Mouse (Mus musculus): ENCODE measurements around the gene Rgs9.
"Not testable (repeated sequence)": the region's sequence is repeated elsewhere in the genome, so short reads cannot be mapped to it uniquely, and the experiment has no call there.

The Rgs9 gene

GRCm38 (mm10) chr11:109297710-109298375 is at the start of gene Rgs9:
Gene Rgs9 (minus strand): TSS chr11:109298129.
- DNase-seq (ENCODE audit: low spot score): peak; percentile 91

- DNase-seq (ENCODE audit: low spot score): peak; percentile 81
These were observed 49.5 kb upstream of the Rgs9 start for GRCm38 (mm10) chr11:109347242-109347959.

GRCm38 (mm10) chr11:109343991-109344599 is 46.2 kb upstream of the Rgs9 start:
- DNase-seq (ENCODE audit: low spot score): no peak

- no peak for DNase-seq (ENCODE audit: low spot score)
These were observed 45.6 kb upstream of the Rgs9 start for GRCm38 (mm10) chr11:109343558-109343957.

- DNase-seq (ENCODE audit: low spot score): not testable (repeated sequence)
These were observed 44.7 kb upstream of the Rgs9 start for GRCm38 (mm10) chr11:109342666-109343065.

GRCm38 (mm10) chr11:109340541-109340940 is 42.6 kb upstream of the Rgs9 start:
- DNase-seq (ENCODE audit: low spot score): no peak

GRCm38 (mm10) chr11:109339155-109339938 is 41.4 kb upstream of the Rgs9 start:
- no peak for DNase-seq (ENCODE audit: low spot score)

GRCm38 (mm10) chr11:109335890-109336289 is 38.0 kb upstream of the Rgs9 start:
- DNase-seq (ENCODE audit: low spot score): no peak

GRCm38 (mm10) chr11:109334773-109335172 is 36.8 kb upstream of the Rgs9 start:
- DNase-seq (ENCODE audit: low spot score): no peak

GRCm38 (mm10) chr11:109332722-109333121 is 34.8 kb upstream of the Rgs9 start:
- no peak for DNase-seq (ENCODE audit: low spot score)

- peak; percentile 96 for DNase-seq (ENCODE audit: low spot score)
These were observed 33.5 kb upstream of the Rgs9 start for GRCm38 (mm10) chr11:109331424-109331824.

GRCm38 (mm10) chr11:109330706-109331393 is 32.9 kb upstream of the Rgs9 start:
- DNase-seq (ENCODE audit: low spot score): no peak

GRCm38 (mm10) chr11:109329331-109329730 is 31.4 kb upstream of the Rgs9 start:
- DNase-seq (ENCODE audit: low spot score): no peak

GRCm38 (mm10) chr11:109327952-109328351 is 30.0 kb upstream of the Rgs9 start:
- no peak for DNase-seq (ENCODE audit: low spot score)

- DNase-seq (ENCODE audit: low spot score): no peak
These were observed 29.5 kb upstream of the Rgs9 start for GRCm38 (mm10) chr11:109327381-109327780.

GRCm38 (mm10) chr11:109326270-109326669 is 28.3 kb upstream of the Rgs9 start:
- no peak for DNase-seq (ENCODE audit: low spot score)

- peak; percentile 74 for DNase-seq (ENCODE audit: low spot score)
These were observed 22.5 kb upstream of the Rgs9 start for GRCm38 (mm10) chr11:109320361-109320933.

- DNase-seq (ENCODE audit: low spot score): no peak
These were observed 22.0 kb upstream of the Rgs9 start for GRCm38 (mm10) chr11:109319946-109320345.

- no peak for DNase-seq (ENCODE audit: low spot score)
These were observed 21.5 kb upstream of the Rgs9 start for GRCm38 (mm10) chr11:109319471-109319870.

GRCm38 (mm10) chr11:109316921-109317320 is 19.0 kb upstream of the Rgs9 start:
- DNase-seq (ENCODE audit: low spot score): peak; percentile 60

- DNase-seq (ENCODE audit: low spot score): peak; percentile 75
These were observed 14.1 kb upstream of the Rgs9 start for GRCm38 (mm10) chr11:109311885-109312605.

Measured in layer of hippocampus, adult 11-12 months (tissue).